Mouse (Mus musculus): ENCODE measurements around the gene Csrp3. TPM values are rescaled to one million over a fixed set of nuclear protein-coding genes. Genes with fewer than 3 reads are reported as not detected.

The Csrp3 gene
- polyA plus RNA-seq, 1 experiment from 2014 or later: 7.6 TPM

DNA sequence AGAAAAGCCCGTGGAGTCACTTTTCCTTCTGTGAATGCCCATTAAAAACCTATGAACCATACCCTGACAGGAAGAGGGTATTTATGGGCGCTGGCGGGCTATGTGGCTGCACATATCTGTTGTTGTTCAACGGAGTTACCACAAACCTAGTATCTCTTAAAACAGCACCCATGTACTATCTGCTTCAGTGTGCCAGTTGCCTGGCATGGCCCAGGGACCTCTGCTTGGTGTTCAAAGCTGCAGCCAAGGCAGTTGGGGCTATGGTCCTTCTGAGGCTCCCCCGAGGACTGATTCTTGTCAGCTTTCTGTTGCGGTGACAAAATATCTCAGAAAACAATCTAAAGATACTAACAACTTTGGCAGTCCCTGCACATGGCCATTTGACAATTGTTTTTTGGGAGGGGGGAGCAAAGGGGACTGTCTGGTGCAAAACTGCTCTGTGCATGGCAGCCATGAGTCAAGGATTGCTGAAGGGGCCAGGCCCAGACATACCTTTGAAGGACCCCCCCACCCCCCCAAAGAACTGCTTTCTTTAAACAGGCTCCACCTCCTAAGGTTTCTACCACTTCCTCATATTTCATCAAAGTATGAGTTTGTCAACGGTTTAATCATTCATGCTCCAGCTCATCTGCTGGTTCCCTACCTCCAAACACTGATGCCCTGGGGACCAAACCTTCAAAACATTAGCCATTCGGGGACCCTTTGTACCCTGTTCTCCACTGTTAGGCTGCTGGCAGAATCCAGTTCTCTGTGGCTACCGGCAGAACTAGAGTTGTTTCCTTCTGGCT is 17.0 kb upstream of the Csrp3 start:
- ATAC-seq (ENCODE audit: insufficient number of reproducible peaks, insufficient read depth, low FRiP score, low TSS enrichment, low read depth): no peak
- no peak overlapping the region for H3K4me2 ChIP-seq
- H3K27me3 ChIP-seq: no peaks in the 10 kb centered on the region
- WGBS: 90% methylated on average over 9 of the region's 9 CpGs
- no peaks in the 10 kb centered on the region for H3K9me3 ChIP-seq
- H3K9ac ChIP-seq (replicated peaks): no peak overlapping the region
- H3K4me3 ChIP-seq (replicated peaks): no peak overlapping the region
- no peak overlapping the region for H3K27ac ChIP-seq
- H3K36me3 ChIP-seq: peaks cover 48% of the 10 kb centered on the region
- no peaks in the 10 kb centered on the region for H3K4me1 ChIP-seq (replicated peaks)

DNA sequence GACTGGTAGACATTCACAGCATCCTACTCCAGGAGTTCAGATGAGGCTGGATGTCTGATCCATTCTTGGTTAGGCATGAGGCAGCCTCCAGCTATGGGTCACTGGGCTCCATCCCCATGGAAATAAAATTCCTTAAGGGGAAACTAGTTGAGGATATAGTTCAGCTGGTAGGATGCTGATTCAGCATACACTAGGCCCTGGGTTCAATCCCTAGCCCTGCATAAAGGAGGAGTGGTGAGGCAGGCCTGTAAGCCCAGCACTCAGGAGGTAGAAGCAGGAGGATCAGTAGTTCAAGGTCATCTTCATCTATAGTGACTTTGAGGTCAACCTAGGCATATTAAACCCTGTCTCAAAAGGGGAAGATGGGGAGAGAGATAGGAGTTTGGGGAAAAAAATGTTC is 16.4 kb upstream of the Csrp3 start:
- H3K36me3 ChIP-seq: peaks cover 42% of the 10 kb centered on the region
- H3K9me3 ChIP-seq: no peaks in the 10 kb centered on the region
- H3K4me2 ChIP-seq: no peak overlapping the region
- no peak overlapping the region for H3K4me3 ChIP-seq (replicated peaks)
- H3K9ac ChIP-seq (replicated peaks): no peak overlapping the region
- no peak for ATAC-seq (ENCODE audit: insufficient number of reproducible peaks, insufficient read depth, low FRiP score, low TSS enrichment, low read depth)
- no peaks in the 10 kb centered on the region for H3K4me1 ChIP-seq (replicated peaks)
- H3K27ac ChIP-seq: no peak overlapping the region
- H3K27me3 ChIP-seq: no peaks in the 10 kb centered on the region

DNA sequence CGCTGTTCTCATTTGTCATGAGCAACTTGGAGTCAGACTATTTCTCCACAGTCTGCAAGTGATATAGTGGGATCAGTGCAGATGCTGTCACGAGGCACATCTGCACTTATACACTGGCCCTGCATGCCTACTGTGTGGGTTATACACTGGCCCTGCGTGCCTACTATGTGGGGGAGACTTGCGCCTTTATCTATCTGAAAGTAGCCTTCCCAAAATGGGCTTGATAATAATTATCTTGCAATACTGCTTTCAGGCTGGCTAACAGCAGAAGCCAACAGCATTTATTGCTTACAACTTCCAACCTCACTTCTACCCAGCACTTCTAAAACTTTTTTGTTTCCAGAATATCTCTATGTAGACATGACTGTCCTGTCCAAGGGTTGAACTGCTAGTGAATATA is 14.0 kb upstream of the Csrp3 start:
- no peak overlapping the region for H3K4me3 ChIP-seq (replicated peaks)
- no peaks in the 10 kb centered on the region for H3K27me3 ChIP-seq
- H3K36me3 ChIP-seq: peaks cover 18% of the 10 kb centered on the region
- ATAC-seq (ENCODE audit: insufficient number of reproducible peaks, insufficient read depth, low FRiP score, low TSS enrichment, low read depth): no peak
- H3K9ac ChIP-seq (replicated peaks): no peak overlapping the region
- H3K9me3 ChIP-seq: no peaks in the 10 kb centered on the region
- H3K4me2 ChIP-seq: no peak overlapping the region
- no peak overlapping the region for H3K27ac ChIP-seq
- no peaks in the 10 kb centered on the region for H3K4me1 ChIP-seq (replicated peaks)
- WGBS: 94% methylated on average over 4 of the region's 4 CpGs

DNA sequence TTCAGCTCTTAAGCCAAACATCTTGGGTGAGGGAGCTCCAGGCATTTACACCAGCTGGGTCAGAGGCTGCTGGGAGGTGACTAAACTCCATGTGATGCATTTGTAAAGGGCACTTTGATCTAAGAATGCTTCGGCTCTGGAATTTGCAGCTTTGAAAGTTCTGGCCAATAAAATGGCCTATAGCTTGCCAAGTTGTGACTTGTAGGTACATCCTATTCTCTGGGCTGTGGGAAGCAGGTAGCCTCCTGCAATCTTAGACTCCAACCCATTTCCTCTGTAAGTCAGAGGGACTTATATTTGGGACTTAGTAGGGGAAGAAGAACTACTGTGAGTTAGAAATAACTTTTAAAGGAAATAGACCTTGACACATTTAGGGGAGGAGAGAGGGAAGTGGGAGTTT is 13.1 kb upstream of the Csrp3 start:
- ATAC-seq (ENCODE audit: insufficient number of reproducible peaks, insufficient read depth, low FRiP score, low TSS enrichment, low read depth): no peak
- no peak overlapping the region for H3K4me3 ChIP-seq (replicated peaks)
- H3K27me3 ChIP-seq: no peaks in the 10 kb centered on the region
- no peaks in the 10 kb centered on the region for H3K9me3 ChIP-seq
- H3K4me1 ChIP-seq (replicated peaks): no peaks in the 10 kb centered on the region
- H3K4me2 ChIP-seq: no peak overlapping the region
- H3K9ac ChIP-seq (replicated peaks): no peak overlapping the region
- H3K36me3 ChIP-seq: peaks cover 9% of the 10 kb centered on the region
- H3K27ac ChIP-seq: no peak overlapping the region
- WGBS: 7% methylated on average over 1 of the region's 1 CpGs

DNA sequence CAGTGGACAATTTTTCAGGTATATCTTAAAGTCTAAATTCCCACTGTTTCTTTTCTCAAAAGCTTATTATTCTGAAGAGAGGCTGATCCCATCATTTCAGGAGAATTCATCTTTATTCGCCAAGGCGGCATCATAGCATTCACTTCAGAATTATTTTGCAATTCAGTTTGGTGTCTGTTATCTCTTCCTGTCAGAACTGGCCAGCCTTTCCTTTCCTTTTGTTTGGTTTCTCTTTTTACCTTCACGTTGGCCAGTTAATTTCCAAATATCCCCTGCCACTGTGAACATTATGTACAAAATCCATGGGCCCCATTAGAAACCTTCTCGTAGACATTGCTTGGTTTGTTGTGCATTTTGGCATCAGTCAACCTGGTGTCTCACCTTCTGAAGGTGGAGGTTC is 11.5 kb upstream of the Csrp3 start:
- WGBS: 91% methylated on average over 4 of the region's 4 CpGs
- H3K9ac ChIP-seq (replicated peaks): no peak overlapping the region

DNA sequence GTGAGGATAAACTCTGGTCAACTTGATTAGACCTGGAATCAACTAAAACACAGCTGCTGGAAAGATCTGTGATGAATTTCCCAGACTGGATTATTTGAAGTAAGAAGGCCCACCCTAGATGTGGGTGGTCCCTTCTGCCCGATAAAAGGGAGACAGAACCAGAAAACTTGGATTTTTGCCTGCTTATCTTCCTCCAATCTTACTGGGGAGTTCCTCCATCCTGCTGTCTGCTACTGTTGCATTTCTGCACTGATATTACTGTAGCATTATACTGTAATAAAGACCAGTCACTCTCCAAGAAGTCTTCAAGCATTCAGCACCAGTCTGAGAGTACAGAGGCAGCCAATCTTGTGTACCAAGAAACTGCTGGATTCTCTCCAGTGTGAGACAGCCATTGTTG is 10.4 kb upstream of the Csrp3 start:
- Histone ChIP-seq H3K9me3 (no peaks in the 10 kb centered on the region), H3K4me1 (replicated peaks) (no peaks in the 10 kb centered on the region), H3K27ac (no peak overlapping the region), H3K36me3 (no peaks in the 10 kb centered on the region), H3K27me3 (no peaks in the 10 kb centered on the region), H3K9ac (replicated peaks) (no peak overlapping the region), H3K4me2 (no peak overlapping the region), H3K4me3 (replicated peaks) (no peak overlapping the region)
- WGBS: 82% methylated on average over 1 of the region's 1 CpGs
- no peak for ATAC-seq (ENCODE audit: insufficient number of reproducible peaks, insufficient read depth, low FRiP score, low TSS enrichment, low read depth)

More for the DNA sequence above, 11.5 kb upstream of the Csrp3 start:
- H3K27me3 ChIP-seq: no peaks in the 10 kb centered on the region
- H3K4me2 ChIP-seq: no peak overlapping the region
- no peaks in the 10 kb centered on the region for H3K36me3 ChIP-seq
- no peak overlapping the region for H3K4me3 ChIP-seq (replicated peaks)
- no peak overlapping the region for H3K27ac ChIP-seq
- no peak for ATAC-seq (ENCODE audit: insufficient number of reproducible peaks, insufficient read depth, low FRiP score, low TSS enrichment, low read depth)
- H3K4me1 ChIP-seq (replicated peaks): no peaks in the 10 kb centered on the region
- no peaks in the 10 kb centered on the region for H3K9me3 ChIP-seq

DNA sequence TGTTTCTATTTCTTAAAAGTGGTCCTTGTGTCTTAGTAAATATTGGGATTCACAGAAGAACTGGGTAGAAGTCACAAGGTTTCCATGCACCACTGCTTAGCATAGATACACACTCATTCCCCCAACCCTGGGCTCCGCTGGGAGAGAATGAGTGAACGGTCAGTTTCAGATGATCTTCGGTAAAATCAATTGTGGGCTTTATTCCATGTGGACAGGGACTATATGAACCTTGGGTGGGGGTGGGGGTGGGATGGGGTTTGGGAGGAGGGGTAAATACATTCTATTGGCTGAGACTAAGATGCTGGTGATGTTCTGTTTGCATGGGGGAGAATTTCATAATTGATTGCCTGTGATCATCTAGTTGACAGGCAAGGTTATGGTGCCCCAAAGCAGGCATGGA is 7.6 kb upstream of the Csrp3 start:
- Histone ChIP-seq H3K9ac (replicated peaks) (no peak overlapping the region), H3K27me3 (no peaks in the 10 kb centered on the region), H3K4me1 (replicated peaks) (no peaks in the 10 kb centered on the region), H3K27ac (no peak overlapping the region), H3K4me3 (replicated peaks) (no peak overlapping the region), H3K9me3 (no peaks in the 10 kb centered on the region), H3K36me3 (no peaks in the 10 kb centered on the region), H3K4me2 (no peak overlapping the region)
- 90% methylated on average over 3 of the region's 3 CpGs for WGBS
- no peak for ATAC-seq (ENCODE audit: insufficient number of reproducible peaks, insufficient read depth, low FRiP score, low TSS enrichment, low read depth)

DNA sequence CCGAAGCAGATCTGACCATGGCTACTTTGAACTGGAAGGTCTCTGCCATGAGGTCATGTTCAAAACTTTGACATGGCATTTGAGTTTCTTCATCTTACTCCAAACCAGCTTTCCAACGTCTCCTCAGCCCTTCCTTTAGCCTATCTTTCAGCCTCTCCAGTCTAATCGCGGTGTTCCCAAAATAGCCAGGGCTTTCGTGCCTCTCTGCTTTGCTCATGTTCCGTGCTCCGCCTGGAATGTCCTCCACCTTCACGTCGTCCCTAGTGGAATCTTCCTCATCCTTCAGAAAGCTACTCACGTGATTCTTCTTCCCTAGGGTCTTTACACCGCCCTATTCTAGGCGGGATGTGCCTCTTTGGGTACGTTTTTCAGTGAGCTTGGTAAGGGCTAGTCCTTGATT is 5.7 kb upstream of the Csrp3 start:
- Histone ChIP-seq H3K36me3 (no peaks in the 10 kb centered on the region), H3K4me3 (replicated peaks) (no peak overlapping the region), H3K9me3 (no peaks in the 10 kb centered on the region), H3K9ac (replicated peaks) (no peak overlapping the region), H3K4me1 (replicated peaks) (no peaks in the 10 kb centered on the region), H3K4me2 (no peak overlapping the region), H3K27me3 (no peaks in the 10 kb centered on the region), H3K27ac (no peak overlapping the region)
- WGBS: 88% methylated on average over 13 of the region's 13 CpGs
- ATAC-seq (ENCODE audit: insufficient number of reproducible peaks, insufficient read depth, low FRiP score, low TSS enrichment, low read depth): no peak

DNA sequence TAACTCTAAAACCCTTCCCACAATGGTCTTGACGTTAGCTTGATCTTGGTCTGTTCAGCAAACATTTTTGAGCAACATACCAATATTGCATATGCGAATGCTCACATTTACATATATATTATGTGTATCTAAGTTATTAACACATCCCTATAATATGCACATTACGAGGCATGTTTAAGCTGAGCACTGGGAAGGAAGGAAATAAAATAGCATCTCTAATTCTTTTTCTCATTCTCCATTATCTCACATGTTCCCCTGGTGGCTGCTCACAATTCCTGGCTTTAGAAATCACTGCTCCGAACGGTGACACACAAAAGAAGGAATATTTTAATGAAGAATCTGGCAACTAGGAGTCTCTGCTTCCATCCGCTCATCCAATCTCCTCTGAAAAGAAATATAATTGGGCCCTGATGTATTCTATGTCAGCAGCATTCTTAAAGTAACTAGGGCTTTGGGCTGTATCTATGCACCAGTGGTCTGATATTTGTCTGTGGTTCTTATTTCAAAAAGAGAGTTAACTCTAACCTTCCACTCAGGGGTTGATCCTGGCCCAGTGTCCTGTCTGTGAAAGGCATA is 3.8 kb upstream of the Csrp3 start:
- Histone ChIP-seq H3K4me2 (no peak overlapping the region), H3K4me1 (replicated peaks) (peaks cover 6% of the 10 kb centered on the region; the same call in 1 of the 2 replicates), H3K27ac (no peak overlapping the region), H3K4me3 (replicated peaks) (no peak overlapping the region), H3K9ac (replicated peaks) (no peak overlapping the region), H3K27me3 (no peaks in the 10 kb centered on the region), H3K36me3 (no peaks in the 10 kb centered on the region), H3K9me3 (no peaks in the 10 kb centered on the region)
- ATAC-seq (ENCODE audit: insufficient number of reproducible peaks, insufficient read depth, low FRiP score, low TSS enrichment, low read depth): no peak
- 85% methylated on average over 6 of the region's 6 CpGs for WGBS

DNA sequence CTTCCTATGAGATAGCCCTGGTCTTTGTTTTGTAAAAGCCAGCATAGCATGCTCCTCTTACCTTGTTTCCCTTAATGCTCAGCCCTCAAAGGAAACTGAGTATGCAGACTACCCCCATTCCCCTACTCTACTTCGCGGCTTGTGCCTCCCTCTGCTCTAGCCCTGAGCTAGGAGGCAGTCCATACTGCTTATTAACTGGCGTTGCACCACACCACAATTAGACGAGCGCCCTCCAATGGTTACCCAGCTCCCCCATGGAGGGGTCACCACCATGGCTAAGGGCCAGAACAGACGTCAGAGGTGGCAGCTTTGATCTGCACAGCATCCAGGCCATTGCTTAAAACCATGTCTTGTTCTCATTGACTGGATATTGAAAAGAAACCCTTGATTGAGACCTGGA is 1.1 kb downstream of the Csrp3 start:
- ATAC-seq (ENCODE audit: insufficient number of reproducible peaks, insufficient read depth, low FRiP score, low TSS enrichment, low read depth): no peak
- no peak overlapping the region for H3K27ac ChIP-seq
- WGBS: 53% methylated on average over 6 of the region's 6 CpGs
- no peaks in the 10 kb centered on the region for H3K36me3 ChIP-seq
- H3K4me2 ChIP-seq: no peak overlapping the region
- H3K27me3 ChIP-seq: no peaks in the 10 kb centered on the region
- peaks cover 16% of the 10 kb centered on the region; the same call in 1 of the 2 replicates for H3K4me1 ChIP-seq (replicated peaks)
- H3K9ac ChIP-seq (replicated peaks): no peak overlapping the region
- H3K9me3 ChIP-seq: no peaks in the 10 kb centered on the region
- no peak overlapping the region for H3K4me3 ChIP-seq (replicated peaks)

DNA sequence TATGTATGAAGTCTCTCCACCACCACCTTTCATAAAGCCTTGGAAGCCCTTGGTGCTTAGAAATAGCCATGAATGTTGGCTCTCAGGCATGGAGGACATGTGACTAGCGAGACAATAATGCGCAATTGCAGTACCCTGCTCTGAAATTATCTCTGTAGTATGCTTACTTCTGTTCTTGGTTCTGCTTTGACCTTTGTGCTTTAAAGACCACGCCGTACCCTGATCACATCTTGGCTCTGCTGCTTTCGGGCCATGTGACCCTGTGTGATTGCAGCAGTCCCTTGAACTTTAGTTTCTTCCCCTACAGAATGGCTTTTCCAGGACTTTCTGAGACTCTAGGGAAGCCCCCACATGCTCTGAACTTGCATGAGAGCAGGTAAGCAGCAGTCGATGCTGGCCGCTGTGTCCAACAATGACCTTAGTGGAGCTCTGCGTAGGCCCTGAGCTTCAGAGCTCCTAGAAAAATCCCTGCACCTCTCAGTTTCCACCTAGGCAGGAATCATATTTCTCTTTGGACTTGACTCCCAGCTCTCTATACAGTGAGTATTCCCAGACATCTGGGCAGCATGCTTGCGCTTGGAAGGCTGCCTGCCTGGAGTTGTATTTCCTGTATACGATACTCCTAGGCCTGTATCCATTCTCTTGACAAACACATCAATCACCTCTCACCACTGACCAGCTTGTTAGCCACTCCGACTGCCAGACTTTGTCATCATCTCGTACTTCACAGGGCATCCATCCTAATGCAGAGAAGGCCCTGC is 2.4 kb downstream of the Csrp3 start:
- H3K27me3 ChIP-seq: no peaks in the 10 kb centered on the region
- no peak overlapping the region for H3K4me2 ChIP-seq
- no peak overlapping the region for H3K9ac ChIP-seq (replicated peaks)
- H3K4me1 ChIP-seq (replicated peaks): peaks cover 16% of the 10 kb centered on the region; the same call in 1 of the 2 replicates
- no peaks in the 10 kb centered on the region for H3K9me3 ChIP-seq
- H3K27ac ChIP-seq: peak overlapping the region; percentile 74
- ATAC-seq (ENCODE audit: insufficient number of reproducible peaks, insufficient read depth, low FRiP score, low TSS enrichment, low read depth): peak; percentile 67; the same call in 1 of the 2 replicates
- H3K36me3 ChIP-seq: no peaks in the 10 kb centered on the region
- no peak overlapping the region for H3K4me3 ChIP-seq (replicated peaks)
- 59% methylated on average over 12 of the region's 12 CpGs for WGBS

Measured in limb, embryonic 12.5 days (tissue).